Mouse (Mus musculus) kidney, adult 2 months (tissue): ENCODE measurements around the gene Krtap19-3.

ENCODE experiments used
- CTCF ChIP-seq: fragments of 200-500 bp; conservative IDR thresholded peaks from 2 replicates; pipeline ENCODE4 v1.5.1; 2011; ENCODE audit warnings: low read depth, mild to moderate bottlenecking, control low read depth, low read length, moderate library complexity, mixed read lengths; ENCODE audit not compliant: insufficient read depth, insufficient read length
- POLR2A ChIP-seq: fragments of 200-500 bp; IDR thresholded peaks from one replicate; pipeline ENCODE4 v1.6.1; 2011; ENCODE audit warnings: low read depth, low read length, control low read depth

GRCm38 (mm10) chr16:88847363-88847762 is 30.5 kb downstream of the Krtap19-3 start:
- no peak for TF ChIP-seq CTCF
- TF ChIP-seq POLR2A, result no peak
